Mouse (Mus musculus) neural tube, embryonic 14.5 days (tissue): Measurements from ENCODE around the gene Dmbt1. TPM values are rescaled to one million over a fixed set of nuclear protein-coding genes. Genes with fewer than 3 reads are reported as not detected.

Source experiments
- ATAC-seq: fragments of 200-750 bp; cut with Nextera tagmentation; 2 replicates; pipeline ENCODE4 v1.8.0; 2017; ENCODE audit warnings: low read depth, mild to moderate bottlenecking, moderate TSS enrichment, moderate library complexity
- H3K27ac ChIP-seq: fragments of 300-500 bp; sonication (generic); 2 replicates; pipeline ENCODE4 v1.5.1; 2014; ENCODE audit warnings: low read depth, mild to moderate bottlenecking, control low read depth, low read length, moderate library complexity, mixed read lengths
- H3K27me3 ChIP-seq: fragments of 300-500 bp; sonication (generic); 2 replicates; pipeline ENCODE4 v1.6.1; 2014; ENCODE audit warnings: low read length; ENCODE audit not compliant: control insufficient read depth, insufficient read depth
- H3K36me3 ChIP-seq: fragments of 300-500 bp; sonication (generic); 2 replicates; pipeline ENCODE4 v1.6.1; 2014; ENCODE audit warnings: low read length, mixed read lengths; ENCODE audit not compliant: control insufficient read depth, insufficient read depth
- H3K4me1 ChIP-seq: fragments of 300-500 bp; sonication (generic); 2 replicates; pipeline ENCODE4 v1.6.1; 2014; ENCODE audit warnings: low read length; ENCODE audit not compliant: control insufficient read depth, insufficient read depth
- H3K4me2 ChIP-seq: fragments of 300-500 bp; sonication (generic); 2 replicates; pipeline ENCODE4 v1.6.1; 2014; ENCODE audit warnings: mild to moderate bottlenecking, low read depth, low read length, control low read depth
- H3K4me3 ChIP-seq: fragments of 300-500 bp; sonication (generic); 2 replicates; pipeline ENCODE4 v1.5.1; 2014; ENCODE audit warnings: low read depth, low read length, control low read depth, mixed read lengths
- H3K9ac ChIP-seq: fragments of 300-500 bp; sonication (generic); replicated peaks from 2 replicates; pipeline ENCODE4 v1.6.1; 2014; ENCODE audit warnings: low read depth, mild to moderate bottlenecking, control low read depth, low read length, mixed read lengths
- H3K9me3 ChIP-seq: fragments of 300-500 bp; sonication (generic); 2 replicates; pipeline ENCODE4 v1.6.1; 2016; ENCODE audit warnings: low read length; ENCODE audit not compliant: control insufficient read depth
- WGBS: fragments of 180-500 bp; shearing (Covaris S2); extraction: QIAGEN DNeasy Blood & Tissue Kit; methylation state at CpG from one replicate; pipeline ENCODE4 v1.1.7; 2014; 5-methylcytosine and 5-hydroxymethylcytosine counted together
- polyA plus RNA-seq: library from polyadenylated mRNA; unstranded; fragments of >200 nt; fragmentation: Nextera tagmentation; extraction: Ambion mirVana; gene quantifications from 2 replicates; pipeline ENCODE4 v1.2.1, GENCODE M21; 2014

Gene Dmbt1
- polyA plus RNA-seq, 1 experiment from 2014 or later: not detected

GRCm38 (mm10) chr7:131122210-131122807, 90.5 kb downstream of the Dmbt1 start:
- Histone ChIP-seq H3K4me3 (no peak overlapping the region), H3K4me2 (no peak overlapping the region), H3K4me1 (no peaks in the 10 kb centered on the region), H3K9me3 (no peaks in the 10 kb centered on the region), H3K36me3 (no peaks in the 10 kb centered on the region), H3K27me3 (no peaks in the 10 kb centered on the region), H3K27ac (no peak overlapping the region), H3K9ac (no peak overlapping the region)
- WGBS: 81% methylated on average over 2 of the region's 2 CpGs
- no peak for ATAC-seq

GRCm38 (mm10) chr7:131130021-131130420, 98.2 kb downstream of the Dmbt1 start:
- Histone ChIP-seq H3K27ac (no peak overlapping the region), H3K27me3 (no peaks in the 10 kb centered on the region), H3K4me2 (no peak overlapping the region), H3K4me3 (no peak overlapping the region), H3K4me1 (no peaks in the 10 kb centered on the region), H3K9ac (no peak overlapping the region), H3K9me3 (no peaks in the 10 kb centered on the region), H3K36me3 (no peaks in the 10 kb centered on the region)
- 57% methylated on average over 12 of the region's 12 CpGs for WGBS
- no peak for ATAC-seq

- WGBS: 70% methylated on average over 3 of the region's 3 CpGs
- Histone ChIP-seq H3K9me3 (no peaks in the 10 kb centered on the region), H3K4me3 (no peak overlapping the region), H3K27me3 (no peaks in the 10 kb centered on the region), H3K4me1 (no peaks in the 10 kb centered on the region), H3K9ac (no peak overlapping the region), H3K4me2 (no peak overlapping the region), H3K36me3 (no peaks in the 10 kb centered on the region), H3K27ac (no peak overlapping the region)
- ATAC-seq: no peak
Observed at GRCm38 (mm10) chr7:131133181-131133580, 101.3 kb downstream of the Dmbt1 start.

- H3K27ac ChIP-seq: no peak within 1 kb of the TSS
- 99% methylated on average over 2 of the region's 2 CpGs for whole genome bisulfite sequencing
- H3K4me1 ChIP-seq: no peaks in the 10 kb centered on the region
- no peak within 1 kb of the TSS for H3K9ac ChIP-seq
- no peaks in the 10 kb centered on the region for H3K9me3 ChIP-seq
- ATAC-seq: no peak
- no peaks in the 10 kb centered on the region for H3K36me3 ChIP-seq
- H3K4me2 ChIP-seq: no peak within 1 kb of the TSS
- H3K4me3 ChIP-seq: no peak within 1 kb of the TSS
- no peaks in the 10 kb centered on the region for H3K27me3 ChIP-seq
Observed at GRCm38 (mm10) chr7:131146214-131146613, 114.4 kb downstream of the Dmbt1 start, which contains the start of gene 4933402N03Rik. TSS of gene 4933402N03Rik (minus strand) at chr7:131146314.

GRCm38 (mm10) chr7:131150179-131150578, 118.3 kb downstream of the Dmbt1 start:
- ATAC-seq: no peak
- H3K9me3 ChIP-seq: no peaks in the 10 kb centered on the region
- H3K4me3 ChIP-seq: no peak overlapping the region
- no peaks in the 10 kb centered on the region for H3K36me3 ChIP-seq
- no peaks in the 10 kb centered on the region for H3K4me1 ChIP-seq
- 97% methylated on average over 3 of the region's 3 CpGs for WGBS
- H3K4me2 ChIP-seq: no peak overlapping the region
- no peak overlapping the region for H3K27ac ChIP-seq
- H3K9ac ChIP-seq: no peak overlapping the region
- no peaks in the 10 kb centered on the region for H3K27me3 ChIP-seq

DNA sequence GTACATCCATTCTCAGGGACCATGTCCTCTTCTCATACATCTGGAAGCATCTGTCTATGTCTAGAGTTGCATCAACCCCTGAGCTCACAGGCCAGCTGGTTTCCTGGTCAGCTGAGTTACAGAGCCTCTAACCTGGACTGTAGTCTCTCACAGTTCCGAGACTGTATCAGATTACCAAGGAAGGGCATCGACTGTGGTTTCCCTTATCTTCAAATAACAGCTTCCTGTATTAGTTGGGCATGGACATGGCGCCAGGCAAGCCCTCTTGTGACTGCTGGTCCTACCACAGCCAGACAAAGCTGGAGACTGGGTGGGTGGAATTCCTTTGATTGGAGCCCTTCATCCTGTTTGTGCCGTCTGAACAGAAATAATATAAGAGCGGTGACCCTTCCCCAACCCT, 121.2 kb downstream of the Dmbt1 start:
- H3K36me3 ChIP-seq: no peaks in the 10 kb centered on the region

DNA sequence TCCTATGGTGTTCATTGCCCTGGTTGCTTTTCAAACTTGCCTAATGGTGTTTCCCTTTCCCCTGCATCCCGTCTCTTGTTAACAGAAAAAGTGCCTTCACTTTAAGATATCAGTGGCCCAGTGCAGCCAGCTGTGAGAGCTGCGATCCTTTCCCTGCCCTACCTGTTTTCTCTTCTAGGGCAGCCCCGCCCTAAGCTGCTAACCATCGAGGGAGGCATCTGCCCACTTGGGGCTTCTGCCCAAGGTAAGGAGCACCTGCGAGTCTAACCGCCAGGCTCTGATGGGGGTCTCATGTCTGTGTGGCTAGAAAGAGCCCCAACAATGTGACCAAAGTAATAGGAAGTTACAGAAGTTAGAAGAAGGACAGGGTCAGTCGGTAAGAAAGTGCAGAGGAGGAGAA, 130.4 kb downstream of the Dmbt1 start:
- Histone ChIP-seq H3K4me3 (no peak overlapping the region), H3K27me3 (no peaks in the 10 kb centered on the region), H3K9me3 (no peaks in the 10 kb centered on the region), H3K36me3 (no peaks in the 10 kb centered on the region), H3K4me2 (no peak overlapping the region), H3K9ac (no peak overlapping the region), H3K4me1 (no peaks in the 10 kb centered on the region), H3K27ac (no peak overlapping the region)
- no peak for ATAC-seq
- 78% methylated on average over 7 of the region's 7 CpGs for WGBS

More for the DNA sequence above, 121.2 kb downstream of the Dmbt1 start:
- H3K4me1 ChIP-seq: no peaks in the 10 kb centered on the region
- no peaks in the 10 kb centered on the region for H3K27me3 ChIP-seq
- H3K4me3 ChIP-seq: no peak overlapping the region
- ATAC-seq: no peak
- no peaks in the 10 kb centered on the region for H3K9me3 ChIP-seq
- H3K4me2 ChIP-seq: no peak overlapping the region
- WGBS: 89% methylated on average over 5 of the region's 5 CpGs
- H3K27ac ChIP-seq: no peak overlapping the region
- H3K9ac ChIP-seq: no peak overlapping the region

DNA sequence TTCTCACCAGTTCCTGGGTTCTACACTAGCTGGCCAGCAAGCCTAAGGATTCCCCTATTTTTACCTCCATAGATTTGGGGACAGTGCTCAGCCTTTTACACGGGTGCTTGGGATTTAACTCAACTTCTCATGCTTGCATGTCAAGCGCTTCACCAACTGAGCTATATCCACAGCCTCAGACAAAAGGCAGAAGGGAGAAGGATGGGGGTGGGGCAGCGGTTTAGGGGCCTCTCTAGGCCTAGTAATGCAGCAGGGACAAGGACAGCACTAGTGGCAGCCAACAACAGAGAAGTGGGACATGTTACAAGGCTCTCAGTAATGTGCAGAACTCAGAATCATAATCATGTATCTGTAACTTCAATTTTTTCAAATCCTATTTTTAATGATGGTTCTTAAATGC, 135.9 kb downstream of the Dmbt1 start:
- 85% methylated on average over 3 of the region's 3 CpGs for WGBS
- Histone ChIP-seq H3K27me3 (no peaks in the 10 kb centered on the region), H3K36me3 (no peaks in the 10 kb centered on the region), H3K9me3 (no peaks in the 10 kb centered on the region), H3K4me3 (no peak overlapping the region), H3K4me1 (no peaks in the 10 kb centered on the region), H3K9ac (no peak overlapping the region), H3K27ac (no peak overlapping the region), H3K4me2 (no peak overlapping the region)
- ATAC-seq: no peak

- Histone ChIP-seq H3K4me1 (no peaks in the 10 kb centered on the region), H3K4me2 (no peak overlapping the region), H3K27ac (no peak overlapping the region), H3K9ac (no peak overlapping the region), H3K4me3 (no peak overlapping the region), H3K36me3 (no peaks in the 10 kb centered on the region), H3K27me3 (no peaks in the 10 kb centered on the region), H3K9me3 (no peaks in the 10 kb centered on the region)
- WGBS: 54% methylated on average over 2 of the region's 2 CpGs
- no peak for ATAC-seq
Observed at GRCm38 (mm10) chr7:131169099-131169498, 137.2 kb downstream of the Dmbt1 start.
